Mouse (Mus musculus) embryonic facial prominence, embryonic 11.5 days (tissue): Measurements from ENCODE around the gene Pnpt1. TPM values are rescaled to one million over a fixed set of nuclear protein-coding genes. Genes with fewer than 3 reads are reported as not detected.

Source experiments
- ATAC-seq: fragments of 200-750 bp; cut with Nextera tagmentation; replicated peaks from 2 replicates; pipeline ENCODE4 v1.8.0; 2017; ENCODE audit warnings: low read depth; ENCODE audit not compliant: insufficient number of reproducible peaks, low FRiP score, low TSS enrichment
- DNase-seq: peaks from one replicate; pipeline ENCODE4 v3.0.0-alpha.2; 2015; ENCODE audit warnings: low spot score
- H3K27ac ChIP-seq: fragments of 300-500 bp; sonication (generic); replicated peaks from 2 replicates; pipeline ENCODE4 v1.5.1; 2014; ENCODE audit warnings: mild to moderate bottlenecking, low read depth, low read length, control low read depth
- H3K27me3 ChIP-seq: fragments of 300-500 bp; sonication (generic); 2 replicates; pipeline ENCODE4 v1.6.1; 2014; ENCODE audit warnings: mild to moderate bottlenecking, low read length, moderate library complexity, mixed read lengths; ENCODE audit not compliant: control insufficient read depth, insufficient read depth
- H3K36me3 ChIP-seq: fragments of 300-500 bp; sonication (generic); replicated peaks from 2 replicates; pipeline ENCODE4 v1.6.1; 2014; ENCODE audit warnings: low read depth, mild to moderate bottlenecking, low read length, moderate library complexity, mixed read lengths; ENCODE audit not compliant: control insufficient read depth, insufficient read depth
- H3K4me1 ChIP-seq: fragments of 300-500 bp; sonication (generic); 2 replicates; pipeline ENCODE4 v1.6.1; 2014; ENCODE audit warnings: low read length, mixed read lengths; ENCODE audit not compliant: control insufficient read depth, insufficient read depth
- H3K4me2 ChIP-seq: fragments of 300-500 bp; sonication (generic); 2 replicates; pipeline ENCODE4 v1.6.1; 2014; ENCODE audit warnings: low read depth, mild to moderate bottlenecking, control low read depth, low read length, moderate library complexity
- H3K4me3 ChIP-seq: fragments of 300-500 bp; sonication (generic); 2 replicates; pipeline ENCODE4 v1.5.1; 2014; ENCODE audit warnings: low read depth, low read length, control low read depth
- H3K9ac ChIP-seq: fragments of 300-500 bp; sonication (generic); replicated peaks from 2 replicates; pipeline ENCODE4 v1.6.1; 2014; ENCODE audit warnings: mild to moderate bottlenecking, control low read depth, low read length
- H3K9me3 ChIP-seq: fragments of 300-500 bp; sonication (generic); replicated peaks from 2 replicates; pipeline ENCODE4 v1.6.1; 2016; ENCODE audit warnings: mild to moderate bottlenecking, low read length, inconsistent platforms, mixed read lengths; ENCODE audit not compliant: control insufficient read depth
- WGBS: fragments of 180-500 bp; shearing (Covaris S2); extraction: QIAGEN DNeasy Blood & Tissue Kit; methylation state at CpG from one replicate; pipeline ENCODE4 v1.1.7; 2014; 5-methylcytosine and 5-hydroxymethylcytosine counted together
- polyA plus RNA-seq: library from polyadenylated mRNA; unstranded; fragments of >200 nt; fragmentation: Nextera tagmentation; extraction: Ambion mirVana; gene quantifications from 2 replicates; pipeline ENCODE4 v1.2.1, GENCODE M21; 2014

The Pnpt1 gene
- 52.4 and 62.7 TPM in 2 replicates for polyA plus RNA-seq

DNA sequence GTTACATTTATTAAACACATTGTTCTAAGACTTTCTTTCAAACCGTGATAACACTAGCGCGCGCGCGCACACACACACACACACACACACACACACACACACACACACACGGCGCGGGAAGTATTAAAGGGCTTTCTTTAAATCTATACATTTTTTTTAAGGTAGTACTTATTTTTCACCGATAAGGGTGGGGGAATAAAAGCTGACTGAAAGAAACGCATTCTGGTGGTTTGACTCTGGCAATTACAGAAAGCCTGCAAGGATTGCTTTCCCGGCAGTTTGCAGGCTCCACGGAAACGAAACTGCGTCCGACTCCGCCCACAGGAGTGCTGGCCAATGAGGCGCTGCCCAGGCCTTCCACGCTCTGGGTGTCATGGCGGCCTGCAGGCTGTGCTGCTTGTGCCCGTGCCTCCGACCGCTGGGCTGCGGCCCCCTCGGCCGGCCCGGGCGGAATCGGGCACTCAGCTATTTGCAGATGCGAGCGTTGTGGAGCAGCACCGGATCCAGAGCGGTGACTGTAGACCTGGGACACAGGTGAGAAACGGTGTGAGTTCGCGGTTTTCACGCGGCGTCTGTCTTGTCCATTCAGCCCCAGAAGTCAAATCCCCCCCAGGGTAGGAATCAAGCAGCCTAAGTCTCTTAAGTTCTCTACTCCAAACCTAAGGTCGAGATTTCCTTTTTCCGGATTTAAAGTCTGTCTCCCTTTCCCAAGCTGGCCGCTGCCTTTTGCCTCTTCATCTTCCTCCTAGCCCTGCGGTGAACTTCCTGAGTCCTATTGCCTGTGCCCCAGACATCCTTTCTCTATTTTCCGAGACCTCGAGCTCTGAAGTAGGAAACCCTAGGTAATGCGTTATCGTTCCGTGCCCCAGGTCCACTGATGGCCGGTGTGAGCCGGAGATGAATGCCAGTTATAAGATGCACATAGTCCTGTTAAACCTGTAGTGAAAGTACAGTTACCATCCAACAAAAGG lies at the start of gene Pnpt1:
Gene Pnpt1 (plus strand): TSS at position 360 of the 971 bp plus-strand sequence.
- WGBS, result 6% methylated on average over 50 of the region's 50 CpGs
- H3K27me3 ChIP-seq, result no peaks in the 10 kb centered on the region
- H3K36me3 ChIP-seq, result no peaks in the 10 kb centered on the region
- H3K4me1 ChIP-seq, result no peaks in the 10 kb centered on the region
- peak within 1 kb of the TSS; percentile 31; the same call in 1 of the 2 replicates for H3K27ac ChIP-seq
- DNase-seq (peak; percentile 95), ATAC-seq (peak; percentile 100)
- H3K9me3 ChIP-seq, result no peaks in the 10 kb centered on the region
- peak within 1 kb of the TSS; percentile 61 for H3K4me2 ChIP-seq
- peak within 1 kb of the TSS; percentile 70 for H3K4me3 ChIP-seq
- peak within 1 kb of the TSS; percentile 72 for H3K9ac ChIP-seq

DNA sequence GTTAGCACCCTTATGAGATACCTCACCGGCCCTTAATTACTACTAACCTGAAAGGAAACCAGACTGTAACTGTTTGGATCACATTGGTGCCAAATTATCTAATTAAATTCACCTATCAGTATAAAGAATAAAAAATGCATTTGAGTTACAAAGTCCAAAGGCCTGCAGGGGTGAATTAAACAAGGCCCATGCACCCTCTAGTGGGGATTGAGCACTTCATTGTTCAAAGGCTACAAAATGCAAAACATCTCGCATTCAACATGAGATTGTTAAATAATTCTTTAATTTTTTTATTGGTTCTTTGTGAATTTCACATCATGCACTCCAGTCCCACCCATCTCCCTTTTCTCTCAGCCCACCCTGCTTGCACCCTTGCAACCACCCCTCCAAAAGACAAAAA lies 38.1 kb upstream of the Pnpt1 start:
- ATAC-seq, result no peak
- no peaks in the 10 kb centered on the region for H3K36me3 ChIP-seq
- WGBS, result 83% methylated on average over 2 of the region's 2 CpGs
- no peaks in the 10 kb centered on the region for H3K4me1 ChIP-seq
- DNase-seq, result peak; percentile 13
- H3K4me3 ChIP-seq, result no peak overlapping the region
- no peak overlapping the region for H3K27ac ChIP-seq
- H3K9ac ChIP-seq, result no peak overlapping the region
- no peaks in the 10 kb centered on the region for H3K27me3 ChIP-seq
- no peak overlapping the region for H3K4me2 ChIP-seq
- H3K9me3 ChIP-seq, result no peaks in the 10 kb centered on the region

DNA sequence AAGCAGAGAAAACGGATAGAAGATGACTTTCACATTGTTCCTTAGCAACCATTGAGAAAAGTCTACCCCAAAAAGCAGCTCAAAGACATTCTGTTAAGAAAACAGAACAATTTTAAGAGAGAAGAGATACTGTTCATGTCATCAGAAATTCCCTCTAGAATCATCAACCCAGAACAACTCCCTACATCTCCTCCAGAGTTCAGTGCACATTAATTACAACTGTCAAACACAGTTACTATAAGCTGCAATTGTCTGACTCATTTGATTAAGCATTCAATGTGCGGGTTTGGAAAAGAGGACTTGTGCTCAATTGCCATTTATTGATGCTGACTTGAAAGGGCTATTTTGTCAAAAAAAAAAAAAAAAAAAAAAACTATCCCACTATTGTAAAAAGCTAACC lies 31.6 kb upstream of the Pnpt1 start:
- no peaks in the 10 kb centered on the region for H3K4me1 ChIP-seq
- no peak overlapping the region for H3K27ac ChIP-seq
- 41% methylated on average over 2 of the region's 2 CpGs for WGBS
- no peak overlapping the region for H3K4me2 ChIP-seq
- no peak for ATAC-seq
- no peaks in the 10 kb centered on the region for H3K36me3 ChIP-seq
- no peaks in the 10 kb centered on the region for H3K27me3 ChIP-seq
- H3K9me3 ChIP-seq, result no peaks in the 10 kb centered on the region
- H3K9ac ChIP-seq, result no peak overlapping the region
- H3K4me3 ChIP-seq, result no peak overlapping the region
- DNase-seq, result no peak

DNA sequence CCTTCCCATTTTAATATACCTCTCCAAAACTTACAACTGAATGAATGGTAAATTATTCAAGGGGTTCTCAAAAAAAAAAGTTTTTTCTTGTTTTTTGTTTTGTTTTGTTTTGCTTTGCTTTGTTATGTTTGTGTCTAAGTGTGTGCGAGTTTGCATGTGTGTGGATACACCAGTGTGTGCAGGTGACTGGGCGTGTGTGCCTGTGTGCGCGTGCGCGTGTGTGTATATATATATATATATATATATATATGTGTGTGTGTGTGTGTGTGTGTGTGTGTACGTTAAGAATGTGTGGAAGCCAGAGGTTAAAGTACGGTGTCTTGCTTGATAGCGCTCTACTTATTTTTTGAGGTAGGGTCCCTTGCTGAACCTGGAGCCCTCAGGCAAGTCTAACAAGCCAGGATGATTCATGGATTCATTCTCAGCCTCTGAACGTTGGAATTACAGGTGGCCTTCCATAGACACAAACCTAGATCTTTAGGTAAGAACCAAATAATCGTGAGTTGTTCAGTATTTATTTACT lies 621 bp upstream of the Pnpt1 start:
- ATAC-seq, result 0 out of 2 replicates have a peak, but pooled peaks have one; percentile 15
- H3K27ac ChIP-seq, result no peak overlapping the region

DNA sequence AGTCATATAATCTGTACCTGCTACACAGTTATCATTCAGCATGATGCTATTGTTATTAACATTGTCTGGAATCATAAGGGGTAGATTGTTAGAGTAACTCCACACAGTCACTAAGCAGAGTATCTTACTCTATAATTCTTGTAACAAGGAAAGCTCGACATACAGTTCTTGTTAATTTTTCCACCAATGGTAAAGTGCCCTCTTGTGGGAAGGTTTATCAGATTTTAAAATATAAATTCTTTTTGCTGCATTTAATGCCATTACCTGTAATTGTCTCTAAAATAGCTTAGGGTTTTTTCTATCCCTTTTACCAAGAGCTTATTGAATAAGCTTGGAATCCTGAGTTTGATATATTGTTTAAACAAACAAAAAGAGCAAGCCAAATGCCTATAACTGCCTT lies 10.1 kb downstream of the Pnpt1 start:
- H3K9ac ChIP-seq, result no peak overlapping the region
- H3K4me3 ChIP-seq, result no peak overlapping the region
- no peaks in the 10 kb centered on the region for H3K9me3 ChIP-seq
- H3K4me2 ChIP-seq, result no peak overlapping the region
- H3K4me1 ChIP-seq, result no peaks in the 10 kb centered on the region
- ATAC-seq (no peak), DNase-seq (no peak)
- H3K27ac ChIP-seq, result no peak overlapping the region
- 65% methylated on average over 1 of the region's 1 CpGs for WGBS
- H3K27me3 ChIP-seq, result no peaks in the 10 kb centered on the region
- no peaks in the 10 kb centered on the region for H3K36me3 ChIP-seq

More for the DNA sequence above, 621 bp upstream of the Pnpt1 start:
- Histone ChIP-seq H3K4me2 (no peak overlapping the region), H3K9me3 (no peaks in the 10 kb centered on the region), H3K27me3 (no peaks in the 10 kb centered on the region), H3K4me3 (peak overlapping the region; percentile 70), H3K9ac (peak overlapping the region; percentile 72), H3K4me1 (no peaks in the 10 kb centered on the region), H3K36me3 (no peaks in the 10 kb centered on the region)
- 64% methylated on average over 11 of the region's 11 CpGs for WGBS
- peak; percentile 11 for DNase-seq

DNA sequence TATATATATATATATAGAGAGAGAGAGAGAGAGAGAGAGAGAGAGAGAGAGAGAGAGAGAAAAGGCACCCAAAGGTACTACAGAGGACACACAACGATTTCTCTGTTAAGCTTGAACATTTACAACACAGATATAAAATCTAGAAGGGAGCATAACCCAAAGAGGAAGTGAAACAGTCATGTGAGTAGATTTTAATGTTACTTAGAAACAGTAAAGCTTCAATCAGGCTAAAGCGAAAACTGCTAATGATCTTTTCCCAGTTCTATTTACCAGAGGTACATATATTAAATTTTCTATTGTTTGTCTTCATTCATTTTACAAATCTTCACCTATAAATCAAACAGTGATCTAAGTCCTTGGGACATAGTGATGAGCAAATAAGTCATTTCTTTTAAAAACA lies 18.4 kb downstream of the Pnpt1 start:
- Histone ChIP-seq H3K9ac (no peak overlapping the region), H3K4me1 (no peaks in the 10 kb centered on the region), H3K36me3 (no peaks in the 10 kb centered on the region; the same call in 1 of the 2 replicates), H3K4me3 (no peak overlapping the region), H3K9me3 (no peaks in the 10 kb centered on the region), H3K4me2 (no peak overlapping the region), H3K27ac (no peak overlapping the region), H3K27me3 (no peaks in the 10 kb centered on the region)
- ATAC-seq (no peak), DNase-seq (no peak)
- WGBS, result 91% methylated on average over 2 of the region's 2 CpGs

DNA sequence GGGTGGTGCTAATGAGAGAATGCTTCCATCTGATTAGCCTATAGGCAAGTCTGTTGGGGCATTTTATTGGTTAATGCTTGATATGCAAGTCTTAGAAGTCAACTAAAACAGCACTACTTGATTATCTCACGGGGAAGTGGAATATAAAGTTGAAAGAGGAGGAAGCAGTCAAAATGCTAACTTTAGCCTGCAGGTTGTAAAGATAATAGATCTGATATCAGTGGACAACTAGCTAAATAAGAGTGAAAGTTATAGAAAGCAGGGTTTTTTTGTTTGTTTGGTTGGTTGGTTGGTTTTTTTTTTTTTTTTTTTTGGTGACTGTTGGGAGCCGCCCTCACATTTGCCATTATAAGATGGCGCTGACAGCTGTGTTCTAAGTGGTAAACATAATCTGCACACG lies 33.0 kb downstream of the Pnpt1 start:
- H3K9ac ChIP-seq, result no peak overlapping the region
- no peak overlapping the region for H3K4me3 ChIP-seq
- no peaks in the 10 kb centered on the region for H3K4me1 ChIP-seq
- no peak overlapping the region for H3K4me2 ChIP-seq
- H3K27ac ChIP-seq, result no peak overlapping the region
- ATAC-seq, result no peak
- no peaks in the 10 kb centered on the region for H3K9me3 ChIP-seq
- 87% methylated on average over 4 of the region's 4 CpGs for WGBS
- H3K36me3 ChIP-seq, result peaks cover 4% of the 10 kb centered on the region; the same call in 1 of the 2 replicates
- H3K27me3 ChIP-seq, result no peaks in the 10 kb centered on the region
- no peak for DNase-seq

DNA sequence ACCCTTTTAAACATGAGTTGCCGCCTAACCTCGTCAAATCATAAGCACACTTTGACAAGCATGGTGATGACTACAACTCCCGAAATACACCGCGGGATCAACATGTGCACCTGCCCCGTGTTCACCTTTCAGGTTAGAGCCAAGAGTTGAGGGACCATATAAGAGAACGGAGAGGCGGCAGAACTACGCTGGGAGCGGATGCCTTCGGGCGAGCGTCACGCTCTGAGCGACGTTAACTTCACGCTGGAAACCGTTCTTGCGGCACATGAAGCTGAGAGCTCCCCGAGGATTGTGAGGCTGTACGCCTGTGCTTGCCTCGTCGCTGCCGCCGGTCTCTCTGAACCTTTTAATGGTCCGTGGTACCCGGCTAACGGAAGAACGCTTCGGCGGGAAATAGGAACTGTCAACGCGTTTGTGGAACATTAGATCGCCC lies 41.4 kb downstream of the Pnpt1 start:
- peak; percentile 8; the same call in 1 of the 2 replicates for ATAC-seq
- peak overlapping the region; percentile 100 for H3K9ac ChIP-seq
- peak overlapping the region; percentile 74 for H3K4me2 ChIP-seq
- peak; percentile 54 for DNase-seq
- under 1% methylated on average over 34 of the region's 34 CpGs for WGBS
- peak overlapping the region; percentile 81 for H3K4me3 ChIP-seq
- H3K9me3 ChIP-seq, result no peaks in the 10 kb centered on the region
- no peaks in the 10 kb centered on the region for H3K4me1 ChIP-seq
- no peaks in the 10 kb centered on the region for H3K36me3 ChIP-seq
- H3K27ac ChIP-seq, result peak overlapping the region; percentile 59; the same call in 1 of the 2 replicates
- no peaks in the 10 kb centered on the region for H3K27me3 ChIP-seq
